ENCODE assay signal across 12 mouse cellular contexts in the genomic region with DNA sequence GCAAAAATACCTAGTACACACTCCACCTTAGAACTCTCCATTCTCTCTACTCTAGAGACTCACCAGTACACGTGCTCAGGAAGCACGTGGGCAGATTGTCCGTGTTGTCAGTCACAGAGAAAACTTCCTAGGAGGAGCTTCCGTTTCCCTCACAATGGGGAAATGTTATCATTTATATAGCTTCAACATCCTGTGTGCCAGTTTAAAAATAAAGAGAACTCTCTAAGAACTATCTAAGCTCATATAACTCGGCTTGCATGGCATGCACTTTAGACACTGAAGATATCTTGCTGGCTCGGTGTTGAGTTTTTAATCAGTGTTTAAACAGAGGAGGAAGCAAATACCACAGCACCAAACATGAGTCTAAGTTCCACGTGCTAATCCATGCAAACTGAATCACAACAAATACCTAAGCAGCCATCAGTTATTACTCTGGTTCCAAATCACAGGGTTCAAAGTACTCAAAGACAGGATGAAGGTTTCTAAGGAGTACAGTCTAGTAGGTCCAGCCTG.
DNase-seq lines count a peak whose midpoint lies in the region; ATAC-seq lines count a peak whose summit lies in the region.
"Had no signal": no experiment of that assay in that cellular context is flagged by ENCODE, and none has a peak within 500 bp of the region (broad histone marks: within the 10 kb centered on the region; RNA-seq: fewer than 3 reads in every experiment).

No protein-coding gene starts in this region.

- H3K9me3 ChIP-seq in hindbrain, embryonic 16.5 days (ENCODE audit: control insufficient read depth, low read length), result no peaks in the 10 kb centered on the region
- no peaks in the 10 kb centered on the region for H3K9me3 ChIP-seq in hindbrain, embryonic 11.5 days (ENCODE audit: control insufficient read depth, low read length)
- no peaks in the 10 kb centered on the region for H3K9me3 ChIP-seq in heart, embryonic 15.5 days (replicated peaks)
- no peaks in the 10 kb centered on the region for H3K9me3 ChIP-seq in forebrain, embryonic 16.5 days (ENCODE audit: control insufficient read depth, low read length)
- H3K9me3 ChIP-seq: forebrain, embryonic 12.5 days; neural tube, embryonic 15.5 days had no signal

- no peaks in the 10 kb centered on the region; the same call in 1 of the 2 replicates for H3K4me1 ChIP-seq in hindbrain, embryonic 16.5 days (ENCODE audit: control insufficient read depth, insufficient read depth, low read depth, low read length)
- peaks cover 3% of the 10 kb centered on the region; the same call in 1 of the 2 replicates for H3K4me1 ChIP-seq in hindbrain, embryonic 11.5 days (replicated peaks; ENCODE audit: control insufficient read depth, insufficient read depth, low read length)
- H3K4me1 ChIP-seq in heart, embryonic 15.5 days (replicated peaks), result peaks cover 59% of the 10 kb centered on the region
- peaks cover 9% of the 10 kb centered on the region for H3K4me1 ChIP-seq in forebrain, embryonic 16.5 days (replicated peaks; ENCODE audit: control insufficient read depth, insufficient read depth, low read length)

- WGBS in hindbrain, embryonic 16.5 days, result 73% methylated on average over 7 of the region's 7 CpGs
- WGBS in hindbrain, embryonic 11.5 days, result 85% methylated on average over 7 of the region's 7 CpGs
- WGBS in heart, embryonic 15.5 days, result 8% methylated on average over 7 of the region's 7 CpGs
- WGBS in forebrain, embryonic 16.5 days, result 84% methylated on average over 7 of the region's 7 CpGs

- no peaks in the 10 kb centered on the region for H3K27me3 ChIP-seq in hindbrain, embryonic 16.5 days (replicated peaks; ENCODE audit: control insufficient read depth, insufficient read depth, low read length)
- H3K27me3 ChIP-seq in hindbrain, embryonic 11.5 days (ENCODE audit: control insufficient read depth, insufficient read depth, low read length), result no peaks in the 10 kb centered on the region
- H3K27me3 ChIP-seq in heart, embryonic 15.5 days, result no peaks in the 10 kb centered on the region
- no peaks in the 10 kb centered on the region for H3K27me3 ChIP-seq in forebrain, embryonic 16.5 days (replicated peaks; ENCODE audit: control insufficient read depth, insufficient read depth, low read length)
- H3K27me3 ChIP-seq: forebrain, embryonic 12.5 days; neural tube, embryonic 15.5 days had no signal

- H3K36me3 ChIP-seq in hindbrain, embryonic 16.5 days (ENCODE audit: control insufficient read depth, insufficient read depth, low read length), result no peaks in the 10 kb centered on the region
- H3K36me3 ChIP-seq in hindbrain, embryonic 11.5 days (ENCODE audit: control insufficient read depth, insufficient read depth, low read length), result no peaks in the 10 kb centered on the region
- no peaks in the 10 kb centered on the region for H3K36me3 ChIP-seq in heart, embryonic 15.5 days
- no peaks in the 10 kb centered on the region for H3K36me3 ChIP-seq in forebrain, embryonic 16.5 days (ENCODE audit: control insufficient read depth, insufficient read depth)
- H3K36me3 ChIP-seq: forebrain, embryonic 12.5 days; neural tube, embryonic 15.5 days had no signal

- H3K4me3 ChIP-seq in hindbrain, embryonic 16.5 days (ENCODE audit: low read length), result no peak overlapping the region
- no peak overlapping the region for H3K4me3 ChIP-seq in hindbrain, embryonic 11.5 days (ENCODE audit: low read depth, low read length)
- H3K4me3 ChIP-seq in heart, embryonic 15.5 days, result no peak overlapping the region
- no peak overlapping the region for H3K4me3 ChIP-seq in forebrain, embryonic 16.5 days (replicated peaks; ENCODE audit: low read length)
- H3K4me3 ChIP-seq: forebrain, embryonic 12.5 days; neural tube, embryonic 15.5 days had no signal

- ATAC-seq in hindbrain, embryonic 16.5 days, result no peak
- no peak for ATAC-seq in hindbrain, embryonic 11.5 days (ENCODE audit: low FRiP score)
- peak; percentile 51; the same call in 1 of the 2 replicates for ATAC-seq in heart, embryonic 15.5 days (replicated peaks; ENCODE audit: insufficient number of reproducible peaks, insufficient read depth, low FRiP score, low read depth)
- ATAC-seq in forebrain, embryonic 16.5 days, result no peak
- ATAC-seq: inflammation-experienced regulatory T-cells, adult 6 months had no signal

- no peak overlapping the region for H3K4me2 ChIP-seq in hindbrain, embryonic 16.5 days (ENCODE audit: low read length)
- H3K4me2 ChIP-seq in hindbrain, embryonic 11.5 days (replicated peaks; ENCODE audit: low read depth, low read length), result no peak overlapping the region
- peak overlapping the region; percentile 3; the same call in 1 of the 2 replicates for H3K4me2 ChIP-seq in heart, embryonic 15.5 days
- no peak overlapping the region for H3K4me2 ChIP-seq in forebrain, embryonic 16.5 days (ENCODE audit: low read length)
- H3K4me2 ChIP-seq: forebrain, embryonic 12.5 days; neural tube, embryonic 15.5 days had no signal

- no peak overlapping the region for H3K9ac ChIP-seq in hindbrain, embryonic 16.5 days (ENCODE audit: low read depth, low read length)
- no peak overlapping the region for H3K9ac ChIP-seq in hindbrain, embryonic 11.5 days (ENCODE audit: low read depth, low read length)
- H3K9ac ChIP-seq in heart, embryonic 15.5 days, result no peak overlapping the region
- no peak overlapping the region for H3K9ac ChIP-seq in forebrain, embryonic 16.5 days (replicated peaks; ENCODE audit: low read depth, low read length)
- H3K9ac ChIP-seq: forebrain, embryonic 12.5 days; neural tube, embryonic 15.5 days had no signal

- no peak for DNase-seq in hindbrain, embryonic 11.5 days (ENCODE audit: low spot score)
- DNase-seq in MEL-GATA-1-ER (ENCODE audit: extremely low read depth, low read depth), result peak; percentile 60
- DNase-seq in lung, postnatal 14 days, result peak; percentile 30
- no peak for DNase-seq in urinary bladder, adult 18-20 months (ENCODE audit: low spot score in 2 of 2)
- DNase-seq: cerebellum, adult 2 months; gastrocnemius, postnatal 25 days had no signal

- H3K27ac ChIP-seq in hindbrain, embryonic 16.5 days (ENCODE audit: low read depth, low read length), result 0 out of 2 replicates have a peak overlapping the region, but pooled peaks have one; percentile 5
- H3K27ac ChIP-seq in hindbrain, embryonic 11.5 days (ENCODE audit: low read depth, low read length), result no peak overlapping the region
- H3K27ac ChIP-seq in heart, embryonic 15.5 days, result peak overlapping the region; percentile 69
- no peak overlapping the region; the same call in 1 of the 2 replicates for H3K27ac ChIP-seq in forebrain, embryonic 16.5 days (ENCODE audit: low read length)
- H3K27ac ChIP-seq: forebrain, embryonic 12.5 days; neural tube, embryonic 15.5 days had no signal

Comparison
In these comparisons a context has a peak if more than half of its experiments do, and no peak if none do; other contexts are left out.
1. H3K27ac ChIP-seq: peak in hindbrain, embryonic 16.5 days (single experiment) and heart, embryonic 15.5 days (single experiment); none in hindbrain, embryonic 11.5 days (single experiment) and forebrain, embryonic 16.5 days (single experiment).
2. DNase-seq: peak in MEL-GATA-1-ER (single experiment) and lung, postnatal 14 days (single experiment); none in hindbrain, embryonic 11.5 days (single experiment) and urinary bladder, adult 18-20 months (0 of 2).